Mouse (Mus musculus) spleen, postnatal 4 days (tissue): Measurements from ENCODE around the gene 5830473C10Rik.
"Not testable (repeated sequence)": the region's sequence is repeated elsewhere in the genome, so short reads cannot be mapped to it uniquely, and the experiment has no call there.

ENCODE experiments used
- DNase-seq, 2 experiments: peaks; one replicate each; pipeline ENCODE4 v3.0.0; 2022; ENCODE audit warnings: low spot score in 2 of 2

5830473C10Rik gene

GRCm38 (mm10) chr5:90594945-90595344 is 34.0 kb downstream of the 5830473C10Rik start:
- DNase-seq, result no peak

- DNase-seq, result no peak
Measured at GRCm38 (mm10) chr5:90596155-90596554, 35.2 kb downstream of the 5830473C10Rik start.

- no peak for DNase-seq
Measured at GRCm38 (mm10) chr5:90601469-90601868, 40.6 kb downstream of the 5830473C10Rik start.

GRCm38 (mm10) chr5:90603407-90603923 is 42.6 kb downstream of the 5830473C10Rik start:
- no peak for DNase-seq

GRCm38 (mm10) chr5:90608906-90609305 is 48.0 kb downstream of the 5830473C10Rik start:
- DNase-seq, result no peak

- DNase-seq, result no peak
Measured at GRCm38 (mm10) chr5:90611388-90611787, 50.5 kb downstream of the 5830473C10Rik start.

GRCm38 (mm10) chr5:90611996-90612611 is 51.2 kb downstream of the 5830473C10Rik start:
- DNase-seq, result no peak

GRCm38 (mm10) chr5:90612751-90613150 is 51.8 kb downstream of the 5830473C10Rik start:
- not testable (repeated sequence) for DNase-seq

GRCm38 (mm10) chr5:90617859-90618258 is 57.0 kb downstream of the 5830473C10Rik start:
- no peak for DNase-seq

- no peak for DNase-seq
Measured at GRCm38 (mm10) chr5:90621316-90621715, 60.4 kb downstream of the 5830473C10Rik start.

GRCm38 (mm10) chr5:90621726-90622125 is 60.8 kb downstream of the 5830473C10Rik start:
- DNase-seq, result no peak

- no peak for DNase-seq
Measured at GRCm38 (mm10) chr5:90623209-90623608, 62.3 kb downstream of the 5830473C10Rik start.

- no peak for DNase-seq
Measured at GRCm38 (mm10) chr5:90624708-90625425, 64.0 kb downstream of the 5830473C10Rik start.

GRCm38 (mm10) chr5:90627423-90627822 is 66.5 kb downstream of the 5830473C10Rik start:
- no peak for DNase-seq

- DNase-seq, result no peak
Measured at GRCm38 (mm10) chr5:90628011-90628410, 67.1 kb downstream of the 5830473C10Rik start.

GRCm38 (mm10) chr5:90628530-90628929 is 67.6 kb downstream of the 5830473C10Rik start:
- DNase-seq, result no peak

GRCm38 (mm10) chr5:90634885-90635284 is 74.0 kb downstream of the 5830473C10Rik start:
- DNase-seq, result peak in 1 of 2 experiments; percentile 40

- no peak for DNase-seq
Measured at GRCm38 (mm10) chr5:90640286-90641217, 79.6 kb downstream of the 5830473C10Rik start, which contains the start of gene Rassf6. Gene Rassf6 (minus strand): TSS chr5:90640657.

- DNase-seq, result no peak
Measured at GRCm38 (mm10) chr5:90641218-90641610, 80.3 kb downstream of the 5830473C10Rik start.

- DNase-seq, result no peak
Measured at GRCm38 (mm10) chr5:90645579-90645978, 84.7 kb downstream of the 5830473C10Rik start.

- no peak for DNase-seq
Measured at GRCm38 (mm10) chr5:90646398-90646797, 85.5 kb downstream of the 5830473C10Rik start.
